Mouse (Mus musculus) liver, embryonic 16.5 days (tissue): ENCODE data around the gene Jmy. TPM values are rescaled to one million over a fixed set of nuclear protein-coding genes. Genes with fewer than 3 reads are reported as not detected.

Experiments
- ATAC-seq: fragments of 200-750 bp; cut with Nextera tagmentation; 2 replicates; pipeline ENCODE4 v1.8.0; 2017; ENCODE audit warnings: low read depth, mild to moderate bottlenecking, moderate number of reproducible peaks, moderate library complexity
- H3K27ac ChIP-seq: fragments of 300-500 bp; sonication (generic); 2 replicates; pipeline ENCODE4 v1.5.1; 2014; ENCODE audit warnings: mild to moderate bottlenecking, low read length
- H3K27me3 ChIP-seq: fragments of 300-500 bp; sonication (generic); 2 replicates; pipeline ENCODE4 v1.6.1; 2014; ENCODE audit warnings: low read depth, low read length, mixed read lengths; ENCODE audit not compliant: control insufficient read depth, insufficient read depth
- H3K36me3 ChIP-seq: fragments of 300-500 bp; sonication (generic); 2 replicates; pipeline ENCODE4 v1.6.1; 2014; ENCODE audit warnings: mild to moderate bottlenecking; ENCODE audit not compliant: control insufficient read depth, insufficient read depth
- H3K4me1 ChIP-seq: fragments of 300-500 bp; sonication (generic); 2 replicates; pipeline ENCODE4 v1.6.1; 2014; ENCODE audit warnings: low read depth, low read length, mixed read lengths; ENCODE audit not compliant: control insufficient read depth
- H3K4me2 ChIP-seq: fragments of 300-500 bp; sonication (generic); 2 replicates; pipeline ENCODE4 v1.6.1; 2014; ENCODE audit warnings: low read depth, low read length, mixed read lengths
- H3K4me3 ChIP-seq: fragments of 300-500 bp; sonication (generic); 2 replicates; pipeline ENCODE4 v1.5.1; 2014; ENCODE audit warnings: low read depth, mild to moderate bottlenecking, low read length
- H3K9ac ChIP-seq: fragments of 300-500 bp; sonication (generic); 2 replicates; pipeline ENCODE4 v1.6.1; 2014; ENCODE audit warnings: low read depth, low read length
- H3K9me3 ChIP-seq: fragments of 300-500 bp; sonication (generic); replicated peaks from 2 replicates; pipeline ENCODE4 v1.6.1; 2016; ENCODE audit warnings: low read length; ENCODE audit not compliant: control insufficient read depth
- WGBS: fragments of 180-500 bp; shearing (Covaris S2); extraction: QIAGEN DNeasy Blood & Tissue Kit; methylation state at CpG from one replicate; pipeline ENCODE4 v1.1.7; 2014; ENCODE audit not compliant: insufficient replicate concordance; 5-methylcytosine and 5-hydroxymethylcytosine counted together
- polyA plus RNA-seq: library from polyadenylated mRNA; unstranded; fragments of >200 nt; fragmentation: Nextera tagmentation; extraction: Ambion mirVana; gene quantifications from 2 replicates; pipeline ENCODE4 v1.2.1, GENCODE M21; 2015

Jmy gene
- polyA plus RNA-seq, 1 experiment from 2014 or later, result 1.3 TPM

DNA sequence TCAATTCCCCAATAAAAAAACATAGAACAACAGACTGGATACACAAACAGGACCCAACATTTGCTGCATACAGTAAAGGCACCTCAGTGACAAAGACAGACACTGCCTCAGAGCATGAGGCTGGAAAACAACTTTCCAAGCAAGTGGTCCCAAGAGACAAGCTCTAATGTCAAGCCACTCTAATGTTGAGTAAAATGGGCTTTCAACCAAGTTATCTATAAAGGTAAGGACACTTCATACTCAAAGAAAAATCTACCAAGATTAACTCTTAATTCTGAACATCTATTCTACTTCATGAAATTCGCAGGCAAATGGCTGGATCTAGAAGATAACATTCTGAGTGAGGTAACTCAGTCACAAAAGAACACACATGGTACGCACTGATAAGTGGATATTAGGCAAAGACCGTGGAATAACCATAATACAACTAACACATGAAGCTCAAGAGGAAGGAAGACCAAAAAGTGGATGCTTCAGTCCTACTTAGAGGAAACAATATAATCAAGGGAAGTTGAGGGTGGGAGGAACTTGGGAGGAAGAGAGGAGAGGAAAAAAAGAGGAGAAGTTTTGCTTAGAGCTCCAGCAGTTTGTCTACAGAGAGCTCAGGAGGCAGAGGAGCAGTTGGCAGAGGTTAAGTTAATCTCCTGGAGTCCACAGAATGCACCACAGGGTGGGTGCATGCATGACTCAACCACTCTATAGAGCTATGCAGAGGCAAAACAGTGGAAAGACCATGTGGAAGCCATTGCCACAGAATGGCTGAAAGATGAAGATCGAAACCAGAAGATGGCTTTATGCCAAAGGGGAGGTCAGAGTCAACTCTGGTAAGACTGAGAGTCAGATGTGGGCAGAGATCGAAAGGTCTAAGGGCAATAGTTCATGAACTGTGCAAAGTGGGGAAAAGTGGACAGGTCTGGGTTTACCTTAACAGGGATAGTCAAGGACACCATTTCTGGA, 71.4 kb downstream of the Jmy start:
- Histone ChIP-seq H3K36me3 (peaks cover 3% of the 10 kb centered on the region; the same call in 1 of the 2 replicates), H3K4me1 (peaks cover 34% of the 10 kb centered on the region), H3K27me3 (no peaks in the 10 kb centered on the region), H3K9ac (peak overlapping the region; percentile 54), H3K9me3 (no peaks in the 10 kb centered on the region), H3K4me2 (peak overlapping the region; percentile 57), H3K4me3 (peak overlapping the region; percentile 29; the same call in 1 of the 2 replicates), H3K27ac (peak overlapping the region; percentile 96)
- 36% methylated on average over 5 of the region's 5 CpGs for WGBS
- ATAC-seq, result peak; percentile 93

GRCm38 (mm10) chr13:93423224-93423623, 76.4 kb downstream of the Jmy start:
- H3K9me3 ChIP-seq, result no peaks in the 10 kb centered on the region
- ATAC-seq, result no peak
- peaks cover 21% of the 10 kb centered on the region for H3K4me1 ChIP-seq

GRCm38 (mm10) chr13:93419779-93420178, 79.8 kb downstream of the Jmy start:
- H3K27ac ChIP-seq, result no peak overlapping the region
- no peaks in the 10 kb centered on the region for H3K9me3 ChIP-seq
- H3K4me2 ChIP-seq, result no peak overlapping the region
- H3K9ac ChIP-seq, result no peak overlapping the region
- H3K4me3 ChIP-seq, result no peak overlapping the region
- no peak for ATAC-seq
- H3K4me1 ChIP-seq, result peaks cover 4% of the 10 kb centered on the region; the same call in 1 of the 2 replicates
- H3K36me3 ChIP-seq, result no peaks in the 10 kb centered on the region
- 78% methylated on average over 2 of the region's 2 CpGs for WGBS
- H3K27me3 ChIP-seq, result no peaks in the 10 kb centered on the region

More at GRCm38 (mm10) chr13:93423224-93423623, 76.4 kb downstream of the Jmy start:
- Histone ChIP-seq H3K36me3 (no peaks in the 10 kb centered on the region), H3K4me2 (no peak overlapping the region), H3K9ac (no peak overlapping the region), H3K27ac (no peak overlapping the region), H3K4me3 (no peak overlapping the region), H3K27me3 (no peaks in the 10 kb centered on the region)
- 74% methylated on average over 2 of the region's 2 CpGs for WGBS

DNA sequence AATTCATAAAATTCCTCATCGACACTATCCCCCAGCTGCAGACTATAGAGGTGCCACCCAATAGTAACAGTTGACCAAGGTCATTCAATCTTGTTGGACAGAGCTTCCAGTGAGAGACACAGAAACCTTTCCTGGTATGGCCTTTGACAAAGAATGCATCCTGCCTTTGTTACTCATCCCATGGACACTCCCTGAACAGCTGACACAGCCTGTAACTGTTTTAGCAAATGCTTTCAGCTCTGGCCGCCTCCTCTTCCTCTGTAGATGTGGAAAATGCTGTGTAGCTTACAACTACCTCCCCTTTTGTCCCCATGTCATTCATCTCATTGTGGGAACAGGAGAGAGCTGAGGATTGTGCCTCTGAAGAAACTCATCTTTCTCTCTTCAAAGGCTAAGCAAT, 81.3 kb downstream of the Jmy start:
- WGBS, result 67% methylated on average over 2 of the region's 2 CpGs

GRCm38 (mm10) chr13:93415055-93415454, 84.6 kb downstream of the Jmy start:
- Histone ChIP-seq H3K4me2 (no peak overlapping the region), H3K27me3 (no peaks in the 10 kb centered on the region), H3K27ac (no peak overlapping the region), H3K4me1 (no peaks in the 10 kb centered on the region), H3K9me3 (no peaks in the 10 kb centered on the region), H3K4me3 (no peak overlapping the region), H3K36me3 (no peaks in the 10 kb centered on the region), H3K9ac (no peak overlapping the region)
- no peak for ATAC-seq
- WGBS, result 77% methylated on average over 5 of the region's 5 CpGs

More for the DNA sequence above, 81.3 kb downstream of the Jmy start:
- H3K4me3 ChIP-seq, result no peak overlapping the region
- no peak overlapping the region for H3K4me2 ChIP-seq
- no peaks in the 10 kb centered on the region for H3K9me3 ChIP-seq
- no peak for ATAC-seq
- peaks cover 2% of the 10 kb centered on the region; the same call in 1 of the 2 replicates for H3K4me1 ChIP-seq
- no peak overlapping the region for H3K27ac ChIP-seq
- H3K9ac ChIP-seq, result no peak overlapping the region
- H3K36me3 ChIP-seq, result no peaks in the 10 kb centered on the region
- no peaks in the 10 kb centered on the region for H3K27me3 ChIP-seq

DNA sequence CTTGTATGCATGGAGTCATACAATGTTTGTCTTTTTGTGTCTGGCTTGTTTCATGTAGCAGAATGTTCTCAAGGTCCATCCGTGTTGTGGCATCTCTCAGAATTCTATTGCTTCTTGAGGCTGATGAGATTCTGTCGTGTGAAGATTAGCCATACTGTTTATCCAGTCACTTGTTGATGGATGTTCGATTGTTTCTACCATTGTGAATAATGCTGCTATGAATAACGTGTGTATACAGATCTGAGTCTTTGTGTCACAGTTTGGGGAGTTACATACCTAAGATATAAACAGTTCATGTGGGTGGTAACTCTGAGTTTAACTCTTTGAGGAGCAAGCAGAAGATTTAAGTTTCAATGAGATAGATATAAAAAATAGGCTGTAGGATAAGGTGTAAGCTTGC, 89.3 kb downstream of the Jmy start:
- ATAC-seq, result no peak

DNA sequence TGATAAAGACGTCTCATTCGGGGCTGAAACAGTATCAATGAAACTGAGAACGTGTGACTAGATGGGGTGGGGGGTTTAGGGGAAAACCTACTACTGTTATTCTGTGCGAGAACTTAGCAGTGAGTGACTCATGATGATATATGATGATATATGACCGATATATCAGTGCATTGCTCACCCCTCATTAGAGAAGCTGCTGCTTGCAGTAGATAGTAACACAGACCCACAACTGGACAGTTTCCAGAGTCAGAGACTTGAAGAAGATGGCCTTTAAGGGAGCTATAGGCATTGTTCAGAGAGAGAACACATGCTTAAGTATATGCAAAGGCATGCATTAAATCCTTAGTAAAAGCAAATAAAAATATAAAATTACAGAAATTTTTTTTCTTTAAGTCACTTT, 92.8 kb downstream of the Jmy start:
- H3K4me3 ChIP-seq, result no peak overlapping the region
- H3K9me3 ChIP-seq, result no peaks in the 10 kb centered on the region
- no peak overlapping the region for H3K27ac ChIP-seq
- no peaks in the 10 kb centered on the region; the same call in 1 of the 2 replicates for H3K36me3 ChIP-seq
- H3K4me2 ChIP-seq, result no peak overlapping the region
- ATAC-seq, result no peak
- no peaks in the 10 kb centered on the region for H3K4me1 ChIP-seq
- no peaks in the 10 kb centered on the region for H3K27me3 ChIP-seq
- WGBS, result 49% methylated on average over 5 of the region's 5 CpGs
- H3K9ac ChIP-seq, result no peak overlapping the region

More for the DNA sequence above, 89.3 kb downstream of the Jmy start:
- no peak overlapping the region for H3K4me2 ChIP-seq
- no peaks in the 10 kb centered on the region for H3K36me3 ChIP-seq
- no peaks in the 10 kb centered on the region for H3K27me3 ChIP-seq
- no peaks in the 10 kb centered on the region for H3K4me1 ChIP-seq
- 72% methylated on average over 4 of the region's 4 CpGs for WGBS
- no peak overlapping the region for H3K4me3 ChIP-seq
- H3K9ac ChIP-seq, result no peak overlapping the region
- no peak overlapping the region for H3K27ac ChIP-seq
- H3K9me3 ChIP-seq, result no peaks in the 10 kb centered on the region

DNA sequence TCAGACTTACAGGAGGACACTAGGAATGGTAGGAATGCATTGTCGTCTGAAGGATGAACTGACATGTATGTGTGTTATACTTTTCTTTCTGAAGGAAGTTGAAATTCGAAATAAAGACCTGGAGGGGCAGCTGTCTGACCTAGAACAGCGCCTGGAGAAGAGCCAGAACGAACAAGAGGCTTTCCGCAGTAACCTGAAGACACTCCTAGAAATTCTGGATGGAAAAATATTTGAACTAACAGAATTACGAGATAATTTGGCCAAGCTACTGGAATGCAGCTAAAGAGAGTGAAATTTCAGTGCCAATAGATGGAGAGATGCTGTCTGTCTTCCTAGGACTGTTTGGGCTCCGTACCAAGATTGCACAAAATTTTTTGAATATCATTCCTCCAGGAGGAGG, 97.7 kb downstream of the Jmy start:
- H3K27ac ChIP-seq, result no peak overlapping the region
- no peaks in the 10 kb centered on the region for H3K9me3 ChIP-seq
- 86% methylated on average over 7 of the region's 7 CpGs for WGBS
- peaks cover 3% of the 10 kb centered on the region for H3K36me3 ChIP-seq
- no peak overlapping the region for H3K4me2 ChIP-seq
- no peak overlapping the region for H3K9ac ChIP-seq
- no peaks in the 10 kb centered on the region for H3K27me3 ChIP-seq
- no peaks in the 10 kb centered on the region; the same call in 1 of the 2 replicates for H3K4me1 ChIP-seq
- no peak overlapping the region for H3K4me3 ChIP-seq
- ATAC-seq, result no peak

GRCm38 (mm10) chr13:93399710-93400216, 99.8 kb downstream of the Jmy start:
- WGBS, result 78% methylated on average over 5 of the region's 5 CpGs
- H3K27me3 ChIP-seq, result no peaks in the 10 kb centered on the region
- H3K4me1 ChIP-seq, result no peaks in the 10 kb centered on the region; the same call in 1 of the 2 replicates
- no peaks in the 10 kb centered on the region for H3K9me3 ChIP-seq
- H3K27ac ChIP-seq, result no peak overlapping the region
- H3K36me3 ChIP-seq, result peaks cover 3% of the 10 kb centered on the region
- ATAC-seq, result 0 out of 2 replicates have a peak, but pooled peaks have one; percentile 45
- H3K4me3 ChIP-seq, result no peak overlapping the region
- H3K4me2 ChIP-seq, result no peak overlapping the region
- no peak overlapping the region for H3K9ac ChIP-seq
